28 mouse cellular contexts compared by ENCODE assay signal in genomic region chr1:36063641-36063955, GRCm38 (mm10). TPM values are rescaled to one million over a fixed set of nuclear protein-coding genes. Genes with fewer than 3 reads are reported as not detected.
DNase-seq lines count a peak whose midpoint lies in the region; ATAC-seq lines count a peak whose summit lies in the region.
"Had no signal": no experiment of that assay in that cellular context is flagged by ENCODE, and none has a peak within 500 bp of the region (broad histone marks: within the 10 kb centered on the region; RNA-seq: fewer than 3 reads in every experiment).

No protein-coding gene starts in this region.

- H3K4me2 ChIP-seq in forebrain, embryonic 11.5 days (ENCODE audit: low read depth, low read length, severe bottlenecking): no peak overlapping the region
- H3K4me2 ChIP-seq in forebrain, embryonic 15.5 days (replicated peaks): no peak overlapping the region
- H3K4me2 ChIP-seq in intestine, embryonic 14.5 days (ENCODE audit: low read length): no peak overlapping the region
- H3K4me2 ChIP-seq in intestine, embryonic 15.5 days (replicated peaks): no peak overlapping the region
- H3K4me2 ChIP-seq: embryonic facial prominence, embryonic 12.5 days; kidney, embryonic 15.5 days; lung, embryonic 14.5 days; neural tube, embryonic 13.5 days had no signal

- no peak overlapping the region for H3K9ac ChIP-seq in forebrain, embryonic 11.5 days (ENCODE audit: low read length)
- H3K9ac ChIP-seq in forebrain, embryonic 15.5 days (replicated peaks): no peak overlapping the region
- H3K9ac ChIP-seq in intestine, embryonic 14.5 days (ENCODE audit: low read length): no peak overlapping the region
- H3K9ac ChIP-seq in intestine, embryonic 15.5 days: no peak overlapping the region
- H3K9ac ChIP-seq: forebrain, embryonic 13.5 days; kidney, embryonic 15.5 days; liver, embryonic 14.5 days had no signal

- H3K4me3 ChIP-seq in forebrain, embryonic 11.5 days (ENCODE audit: low read depth, low read length): no peak overlapping the region
- H3K4me3 ChIP-seq in forebrain, embryonic 15.5 days: no peak overlapping the region
- no peak overlapping the region for H3K4me3 ChIP-seq in intestine, embryonic 14.5 days (ENCODE audit: low read depth, low read length)
- H3K4me3 ChIP-seq in intestine, embryonic 15.5 days (replicated peaks): no peak overlapping the region
- H3K4me3 ChIP-seq: embryonic facial prominence, embryonic 12.5 days; forebrain, embryonic 13.5 days; heart, adult 2 months; kidney, embryonic 15.5 days; limb, embryonic 13.5 days; myocyte; neural tube, embryonic 13.5 days had no signal

- WGBS in forebrain, embryonic 11.5 days: 65% methylated on average over 2 of the region's 2 CpGs
- 86% methylated on average over 2 of the region's 2 CpGs for WGBS in forebrain, embryonic 15.5 days
- 74% methylated on average over 2 of the region's 2 CpGs for WGBS in intestine, embryonic 14.5 days
- 82% methylated on average over 2 of the region's 2 CpGs for WGBS in intestine, embryonic 15.5 days

- no peaks in the 10 kb centered on the region for H3K36me3 ChIP-seq in forebrain, embryonic 11.5 days (ENCODE audit: control insufficient read depth, insufficient read depth, low read length)
- no peaks in the 10 kb centered on the region for H3K36me3 ChIP-seq in forebrain, embryonic 15.5 days
- H3K36me3 ChIP-seq in intestine, embryonic 14.5 days (ENCODE audit: control insufficient read depth, insufficient read depth, low read length): no peaks in the 10 kb centered on the region
- H3K36me3 ChIP-seq in intestine, embryonic 15.5 days: no peaks in the 10 kb centered on the region
- H3K36me3 ChIP-seq: embryonic facial prominence, embryonic 12.5 days; G1E; kidney, embryonic 15.5 days; limb, embryonic 13.5 days; neural tube, embryonic 13.5 days had no signal

- ATAC-seq in forebrain, embryonic 11.5 days (replicated peaks; ENCODE audit: low FRiP score): no peak
- no peak for ATAC-seq in forebrain, embryonic 15.5 days (replicated peaks)
- no peak for ATAC-seq in intestine, embryonic 14.5 days (replicated peaks; ENCODE audit: low FRiP score, low TSS enrichment, low read depth)
- no peak for ATAC-seq in intestine, embryonic 15.5 days
- ATAC-seq: forebrain, embryonic 13.5 days; hindbrain, postnatal 0 days; midbrain, embryonic 16.5 days; Patski had no signal

- H3K9me3 ChIP-seq in forebrain, embryonic 11.5 days (ENCODE audit: control insufficient read depth, low read length): no peaks in the 10 kb centered on the region
- H3K9me3 ChIP-seq in forebrain, embryonic 15.5 days: no peaks in the 10 kb centered on the region
- no peaks in the 10 kb centered on the region for H3K9me3 ChIP-seq in intestine, embryonic 14.5 days (ENCODE audit: control insufficient read depth, low read length)
- no peaks in the 10 kb centered on the region for H3K9me3 ChIP-seq in intestine, embryonic 15.5 days
- H3K9me3 ChIP-seq: embryonic facial prominence, embryonic 12.5 days; forebrain, embryonic 13.5 days; G1E; kidney, embryonic 15.5 days; limb, embryonic 13.5 days; neural tube, embryonic 13.5 days had no signal

- peaks cover 34% of the 10 kb centered on the region for H3K4me1 ChIP-seq in forebrain, embryonic 11.5 days (replicated peaks; ENCODE audit: control insufficient read depth, insufficient read depth, low read length)
- H3K4me1 ChIP-seq in forebrain, embryonic 15.5 days: peaks cover 28% of the 10 kb centered on the region
- H3K4me1 ChIP-seq in intestine, embryonic 14.5 days (replicated peaks; ENCODE audit: control insufficient read depth, insufficient read depth, low read length): peaks cover 3% of the 10 kb centered on the region
- peaks cover 14% of the 10 kb centered on the region for H3K4me1 ChIP-seq in intestine, embryonic 15.5 days (replicated peaks)

- H3K27me3 ChIP-seq in forebrain, embryonic 11.5 days (ENCODE audit: control insufficient read depth, insufficient read depth, low read length): peaks cover 4% of the 10 kb centered on the region; the same call in 1 of the 2 replicates
- no peaks in the 10 kb centered on the region for H3K27me3 ChIP-seq in forebrain, embryonic 15.5 days
- H3K27me3 ChIP-seq in intestine, embryonic 14.5 days (replicated peaks; ENCODE audit: control insufficient read depth, insufficient read depth, low read length): no peaks in the 10 kb centered on the region
- no peaks in the 10 kb centered on the region for H3K27me3 ChIP-seq in intestine, embryonic 15.5 days (replicated peaks)
- H3K27me3 ChIP-seq: kidney, embryonic 15.5 days; neural tube, embryonic 13.5 days; Patski had no signal

- DNase-seq in forebrain, embryonic 11.5 days (ENCODE audit: low spot score): peak; percentile 30
- peak; percentile 42 for DNase-seq in intestine, embryonic 14.5 days (ENCODE audit: low spot score)
- peak; percentile 4 for DNase-seq in thymus, postnatal 4 days
- no peak for DNase-seq in thymus, postnatal 25 days
- DNase-seq in cerebellum, adult 11 months: no peak
- DNase-seq: adrenal gland, adult 8-10 months; cerebellum, adult 18-20 months; gastrocnemius, postnatal 14 days; kidney, adult 11 months; kidney, postnatal 36 days; lung, embryonic 14.5 days; retina, postnatal 1 day; right cerebral cortex, postnatal 4 days; thymus, adult 18-20 months had no signal

- no peak overlapping the region for H3K27ac ChIP-seq in forebrain, embryonic 11.5 days (ENCODE audit: low read depth, low read length)
- no peak overlapping the region for H3K27ac ChIP-seq in forebrain, embryonic 15.5 days (replicated peaks)
- H3K27ac ChIP-seq in intestine, embryonic 14.5 days (ENCODE audit: low read depth): no peak overlapping the region
- H3K27ac ChIP-seq in intestine, embryonic 15.5 days: no peak overlapping the region
- H3K27ac ChIP-seq: embryonic facial prominence, embryonic 12.5 days; forebrain, embryonic 13.5 days; heart, adult 2 months; liver, embryonic 14.5 days; neural tube, embryonic 13.5 days had no signal

RNA-seq across cellular contexts. Expression of gene Hs6st1, which starts 4.6 kb away (rescaled TPM):
- 14.9 and 17.3 TPM in 2 replicates for polyA plus RNA-seq in forebrain, embryonic 11.5 days (2014; fragmentation: Nextera tagmentation; extraction: Ambion mirVana)
- 9.7 and 16.5 TPM in 2 replicates for polyA plus RNA-seq in forebrain, embryonic 15.5 days (2015; fragmentation: Nextera tagmentation; extraction: Ambion mirVana)
- polyA plus RNA-seq in intestine, embryonic 14.5 days (2014; fragmentation: Nextera tagmentation; extraction: Ambion mirVana): 8.3 and 8.5 TPM in 2 replicates
- polyA plus RNA-seq in intestine, embryonic 15.5 days (2015; fragmentation: Nextera tagmentation; extraction: Ambion mirVana): 10.6 TPM in 2 replicates

Comparison
In these comparisons a context has a peak if more than half of its experiments do, and no peak if none do; other contexts are left out.
1. DNase-seq: peak in forebrain, embryonic 11.5 days (single experiment), intestine, embryonic 14.5 days (single experiment) and thymus, postnatal 4 days (single experiment); none in thymus, postnatal 25 days (single experiment) and cerebellum, adult 11 months (single experiment).